ENCODE assay signal across 24 mouse cellular contexts in the genomic region with DNA sequence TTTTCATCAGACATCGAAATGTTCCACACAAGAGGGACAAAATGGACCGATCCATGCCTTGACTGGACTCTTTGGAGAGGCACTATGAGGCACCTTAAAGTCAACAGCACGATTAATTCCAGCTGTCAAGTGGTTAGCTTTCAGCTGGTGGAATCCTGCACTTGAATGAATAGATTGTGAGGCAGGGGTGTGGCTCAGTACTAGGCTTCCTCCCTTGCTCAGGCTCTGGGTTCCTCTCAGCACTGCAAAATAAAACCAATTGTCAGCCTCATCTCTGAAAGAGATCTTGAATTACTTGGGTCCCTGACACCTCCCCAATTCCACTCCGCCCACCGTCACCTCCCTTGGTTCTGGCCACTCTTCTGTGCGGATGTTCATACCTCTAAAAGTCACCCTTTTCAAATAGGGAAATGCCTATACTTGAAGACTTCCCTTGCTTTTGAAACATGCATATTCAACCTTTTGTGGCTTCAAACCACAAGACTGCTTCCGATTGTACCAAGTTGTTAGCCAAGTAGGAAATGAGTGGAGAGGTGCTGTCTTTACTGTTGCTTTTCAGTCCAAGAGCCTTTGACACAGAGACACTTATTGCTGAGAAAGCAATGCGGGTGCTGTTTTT.
A peak's percentile ranks its signal among the peaks of the same experiment; 100 is the strongest.
DNase-seq lines count a peak whose midpoint lies in the region; ATAC-seq and TF ChIP-seq lines count a peak whose summit lies in the region.
"Had no signal": no experiment of that assay in that cellular context is flagged by ENCODE, and none has a peak within 500 bp of the region (broad histone marks: within the 10 kb centered on the region; RNA-seq: fewer than 3 reads in every experiment).

No protein-coding gene starts in this region.

- DNase-seq in CD4-positive, CD25-positive, alpha-beta regulatory T cell, adult 2 months (ENCODE audit: low read depth, low spot score) = peak; percentile 7
- DNase-seq in CH12.LX (ENCODE audit: extremely low read depth) = peak; percentile 36
- DNase-seq in cerebellum, adult 8-10 months = no peak
- no peak for DNase-seq in kidney, postnatal 36 days
- DNase-seq in ovary, postnatal 14 days (ENCODE audit: low spot score) = no peak
- DNase-seq: adrenal gland, adult 2 months; cerebellum, adult 18-20 months; cerebellum, postnatal 25 days; embryo, embryonic 11 days; kidney, adult 2 months; lung, postnatal 14 days; thymus, postnatal 14 days had no signal

- H3K27me3 ChIP-seq in CH12.LX (replicated peaks) = no peaks in the 10 kb centered on the region
- H3K27me3 ChIP-seq: embryonic facial prominence, embryonic 13.5 days; forebrain, embryonic 12.5 days; hindbrain, embryonic 12.5 days had no signal

- dilution Hi-C loops in CH12.LX (cut with MboI; ENCODE audit: extremely low pct_ligation_motif_present, extremely low pct_unique_long_range_greater_than_20kb, low sequenced_read_pairs) = no loop called here

- H3K4me3 ChIP-seq in CH12.LX (replicated peaks in 1 of 3; ENCODE audit: low read depth in 2 of 3, low read length in 2 of 3, poor library complexity in 1 of 3) = no peak overlapping the region
- H3K4me3 ChIP-seq: embryonic facial prominence, embryonic 13.5 days; erythroblast, embryonic 14.5 days; forebrain, embryonic 12.5 days; hindbrain, embryonic 12.5 days; myocyte had no signal

- in situ Hi-C loops in CH12.LX (cut with MboI; ENCODE audit: low pct_ligation_motif_present, low pct_unique_long_range_greater_than_20kb, low sequenced_read_pairs) = no loop called here

- H3K4me2 ChIP-seq in CH12.LX (ENCODE audit: insufficient read depth, low read depth, poor library complexity, severe bottlenecking) = peak overlapping the region; percentile 51
- H3K4me2 ChIP-seq: embryonic facial prominence, embryonic 13.5 days; forebrain, embryonic 12.5 days; heart, embryonic 11.5 days; hindbrain, embryonic 12.5 days had no signal

- H3K9me3 ChIP-seq in CH12.LX (replicated peaks; ENCODE audit: low read length) = no peaks in the 10 kb centered on the region
- H3K9me3 ChIP-seq: embryonic facial prominence, embryonic 13.5 days; forebrain, embryonic 12.5 days; hindbrain, embryonic 12.5 days had no signal

- no peak for TF ChIP-seq RAD21 in CH12.LX (IDR thresholded peaks at IDR 0.05; ENCODE audit: low read depth, low read length)

- TF ChIP-seq POLR2A in CH12.LX (IDR thresholded peaks at IDR 0.05; ENCODE audit: low read depth, low read length) = no peak

- TF ChIP-seq EP300 in CH12.LX (IDR thresholded peaks at IDR 0.05; ENCODE audit: low read length) = peak; percentile 23; the same call in 1 of the 2 replicates

- peaks cover 2 to 12% of the 10 kb centered on the region in 2 experiments; a peak in 3 of 4 replicates for H3K4me1 ChIP-seq in CH12.LX (ENCODE audit: control insufficient read depth in 1 of 2, insufficient read depth in 2 of 2)

- ATAC-seq in CD4-positive, CD25-positive, alpha-beta regulatory T cell, adult 4 months = no peak
- ATAC-seq in activated CD4-positive, CD25-positive, alpha-beta regulatory T cell, adult 4 months = peak; percentile 52
- peak; percentile 41 for ATAC-seq in inflammation-experienced regulatory T-cells, adult 6 months
- ATAC-seq: midbrain, embryonic 16.5 days had no signal

- no peak overlapping the region for H3K9ac ChIP-seq in CH12.LX (ENCODE audit: insufficient read depth, low read depth)
- H3K9ac ChIP-seq: embryonic facial prominence, embryonic 13.5 days; forebrain, embryonic 12.5 days; hindbrain, embryonic 12.5 days had no signal

- no peak overlapping the region for H3K27ac ChIP-seq in CH12.LX (ENCODE audit: insufficient read depth, low read depth)
- H3K27ac ChIP-seq: embryonic facial prominence, embryonic 13.5 days; forebrain, embryonic 12.5 days; hindbrain, embryonic 12.5 days; kidney, postnatal 0 days; stomach, postnatal 0 days had no signal

- no peaks in the 10 kb centered on the region for H3K36me3 ChIP-seq in CH12.LX (replicated peaks in 1 of 2; ENCODE audit: control insufficient read depth in 1 of 2, insufficient read depth in 1 of 2, low read length in 1 of 2)
- H3K36me3 ChIP-seq: embryonic facial prominence, embryonic 13.5 days; forebrain, embryonic 12.5 days; hindbrain, embryonic 12.5 days had no signal

- no peak for TF ChIP-seq CTCF in CH12.LX (conservative IDR thresholded peaks at IDR 0.05 in 1 of 2, IDR thresholded peaks at IDR 0.05 in 1 of 2; ENCODE audit: low read depth in 2 of 2, low read length in 2 of 2)

- H3K79me2 ChIP-seq in CH12.LX (replicated peaks; ENCODE audit: control insufficient read depth, extremely low read depth, insufficient read depth, poor library complexity, severe bottlenecking) = no peaks in the 10 kb centered on the region

TF ChIP-seq in CH12.LX, 34 proteins besides CTCF, POLR2A, EP300 and RAD21:
- TF ChIP-seq ZKSCAN1 (IDR thresholded peaks at IDR 0.05; ENCODE audit: borderline replicate concordance, low read depth, low read length) (no peak), ETS1 (conservative IDR thresholded peaks at IDR 0.05; ENCODE audit: low read depth, low read length) (peak; percentile 36), USF1 (IDR thresholded peaks at IDR 0.05; ENCODE audit: low read depth, low read length) (no peak), ELF1 (IDR thresholded peaks at IDR 0.05; ENCODE audit: low read depth, low read length) (0 out of 2 replicates have a peak, but pooled peaks have one; percentile 35), MXI1 (IDR thresholded peaks at IDR 0.05; ENCODE audit: low read depth, low read length) (no peak)
TF ChIP-seq in CH12.LX: peak in this region for 2.

Comparison
In these comparisons a context has a peak if more than half of its experiments do, and no peak if none do; other contexts are left out.
1. DNase-seq: peak in CD4-positive, CD25-positive, alpha-beta regulatory T cell, adult 2 months (single experiment) and CH12.LX (single experiment); none in cerebellum, adult 8-10 months (single experiment), kidney, postnatal 36 days (0 of 2) and ovary, postnatal 14 days (single experiment).